Mouse (Mus musculus): Measurements from ENCODE around the gene Wdr35.

Gene Wdr35

GRCm38 (mm10) chr12:9046674-9047073, 73.0 kb downstream of the Wdr35 start:
- no peak for DNase-seq (ENCODE audit: inconsistent age in 2 of 2, low spot score in 1 of 2)

- DNase-seq (ENCODE audit: inconsistent age in 2 of 2, low spot score in 1 of 2): no peak
Observed at GRCm38 (mm10) chr12:9048090-9048489, 74.4 kb downstream of the Wdr35 start.

DNA sequence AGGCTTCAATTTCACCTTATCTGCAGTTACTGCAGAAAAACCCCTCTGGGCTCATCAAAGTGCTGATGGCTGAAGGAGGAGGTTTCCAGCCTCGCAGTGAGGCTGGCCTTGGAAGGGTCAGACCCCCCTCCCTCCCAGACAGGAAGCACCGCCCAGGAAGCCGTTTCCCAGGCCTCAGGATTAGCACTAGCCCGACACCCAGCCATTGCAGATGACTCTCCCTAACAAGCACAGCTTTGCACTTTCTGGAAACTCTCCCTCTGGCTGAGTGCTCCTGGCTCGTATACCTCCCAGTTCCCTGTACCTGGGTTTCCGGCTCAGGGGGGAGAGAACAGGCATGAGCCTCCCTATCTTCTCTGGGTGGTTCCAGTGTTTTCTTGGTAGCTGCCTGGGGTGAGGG, 77.1 kb downstream of the Wdr35 start:
- no peak for DNase-seq (ENCODE audit: inconsistent age in 2 of 2, low spot score in 1 of 2)

DNA sequence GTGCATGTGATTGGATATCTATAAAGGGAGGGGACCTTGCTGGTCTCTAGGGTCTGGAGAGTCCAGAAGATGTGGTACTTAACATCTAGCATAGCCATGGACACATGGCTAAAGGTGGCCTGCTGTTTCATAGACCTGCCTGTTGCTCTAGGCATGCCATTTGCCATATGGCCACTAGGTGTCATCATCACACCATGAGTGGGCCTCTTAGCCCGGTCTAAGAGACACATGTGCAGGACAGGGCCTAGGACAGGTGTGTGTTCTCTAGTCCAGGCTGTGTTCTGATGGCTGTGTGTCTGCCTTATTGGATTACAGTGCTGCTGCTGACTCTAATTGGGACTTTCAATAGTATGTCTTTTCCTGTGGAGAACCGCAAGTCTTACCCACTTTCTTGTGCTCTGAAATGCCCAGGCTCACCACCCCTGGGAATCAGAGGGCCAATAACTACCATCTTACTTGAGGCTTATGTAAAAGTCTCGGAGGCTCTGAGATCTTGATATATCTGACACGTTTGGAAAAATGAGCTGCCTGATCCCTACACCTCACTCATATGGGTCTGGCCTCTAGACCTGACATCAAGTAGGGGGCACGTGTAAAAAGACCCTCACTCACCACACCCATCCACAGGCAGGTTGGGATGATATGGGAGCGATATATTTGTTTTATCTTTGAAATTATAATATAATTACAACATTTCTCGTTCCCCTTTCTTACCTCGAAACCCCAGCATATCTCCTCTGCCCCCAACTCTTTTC, 78.6 kb downstream of the Wdr35 start:
- DNase-seq (ENCODE audit: inconsistent age in 2 of 2, low spot score in 1 of 2): peak; percentile 77 to 93

DNA sequence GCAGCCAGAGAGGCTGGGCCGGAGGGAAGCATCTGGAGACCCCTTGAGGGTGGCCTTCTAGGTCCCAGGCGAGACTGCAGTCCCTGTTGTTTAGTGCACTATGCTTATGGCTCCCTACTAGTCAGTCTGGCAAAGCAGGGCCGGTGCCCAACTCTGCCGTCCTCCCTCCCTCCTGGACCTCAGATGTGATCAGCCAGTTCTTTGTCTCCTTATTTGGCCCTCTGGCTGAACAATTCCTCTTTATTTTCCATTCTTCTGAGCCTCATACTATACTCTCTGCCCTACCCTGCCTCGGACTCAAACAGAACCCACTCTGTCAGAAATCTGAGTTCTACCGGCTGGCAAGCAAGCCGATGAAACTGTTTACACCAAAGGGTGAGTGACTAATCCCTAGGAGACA, 79.7 kb downstream of the Wdr35 start:
- no peak for DNase-seq (ENCODE audit: inconsistent age in 2 of 2, low spot score in 1 of 2)

DNA sequence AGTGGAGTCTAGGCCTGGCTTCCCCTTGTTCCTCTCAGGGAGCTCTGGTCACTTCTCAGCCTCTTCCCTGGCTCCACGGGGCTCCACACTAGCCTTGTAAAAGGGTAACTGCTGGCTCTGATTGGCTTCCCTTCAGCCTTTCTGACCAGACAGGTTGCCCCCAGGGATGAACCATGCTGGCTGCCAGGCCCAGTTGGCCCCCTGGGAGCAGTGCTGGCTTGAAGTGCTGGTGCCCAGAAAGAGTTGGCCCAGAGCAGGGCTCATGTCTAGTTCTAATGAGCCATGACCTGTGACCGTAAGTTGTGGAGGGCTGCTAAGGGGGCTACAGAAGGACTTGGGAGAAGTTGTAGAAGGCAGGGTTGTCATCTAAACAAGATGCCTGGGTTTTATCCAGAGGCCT, 80.3 kb downstream of the Wdr35 start:
- DNase-seq (ENCODE audit: inconsistent age in 2 of 2, low spot score in 1 of 2): peak in 1 of 2 experiments; percentile 38

GRCm38 (mm10) chr12:9055269-9055668, 81.6 kb downstream of the Wdr35 start:
- DNase-seq (ENCODE audit: inconsistent age in 2 of 2, low spot score in 1 of 2): no peak

DNA sequence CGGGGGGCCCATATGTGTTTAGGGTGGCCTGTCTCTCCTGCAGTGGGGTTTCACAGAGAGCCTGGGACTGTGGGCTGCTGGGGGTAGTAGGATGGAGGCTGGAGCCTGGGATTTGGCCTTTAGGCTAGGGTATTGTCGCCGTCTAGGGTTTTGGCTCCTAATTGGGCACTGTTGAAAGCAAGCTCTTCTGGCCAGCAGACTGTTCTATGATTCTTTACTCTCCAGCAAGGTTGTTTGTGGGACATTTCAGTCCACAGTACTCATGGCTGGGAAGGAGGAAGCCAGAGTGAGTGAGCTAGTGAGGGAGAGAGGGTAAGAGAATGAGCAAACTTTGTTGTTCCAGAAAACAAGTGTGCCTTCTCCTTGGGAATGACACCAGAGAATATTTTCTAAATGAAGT, 85.8 kb downstream of the Wdr35 start:
- DNase-seq (ENCODE audit: inconsistent age in 2 of 2, low spot score in 1 of 2): no peak

DNA sequence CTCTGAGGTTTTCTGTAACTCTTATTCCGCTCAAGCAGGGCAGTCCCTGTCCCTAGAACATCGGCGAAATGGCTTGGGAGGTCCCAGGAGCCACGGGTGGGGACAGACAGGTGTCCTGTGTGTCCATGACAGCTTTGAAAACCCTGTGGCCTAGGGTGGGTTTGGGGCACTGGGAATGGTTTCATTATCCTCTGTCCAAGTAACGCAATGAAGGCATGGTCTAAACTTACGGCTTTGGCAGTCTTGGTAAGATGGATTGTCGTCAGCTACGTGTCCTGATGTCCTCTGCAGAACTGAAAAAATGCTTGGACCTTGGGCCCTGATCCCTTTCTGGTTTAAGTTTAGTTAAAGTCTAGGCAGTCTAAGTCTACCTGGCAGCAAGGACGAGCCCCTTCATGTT, 86.3 kb downstream of the Wdr35 start:
- DNase-seq (ENCODE audit: inconsistent age in 2 of 2, low spot score in 1 of 2): no peak

DNA sequence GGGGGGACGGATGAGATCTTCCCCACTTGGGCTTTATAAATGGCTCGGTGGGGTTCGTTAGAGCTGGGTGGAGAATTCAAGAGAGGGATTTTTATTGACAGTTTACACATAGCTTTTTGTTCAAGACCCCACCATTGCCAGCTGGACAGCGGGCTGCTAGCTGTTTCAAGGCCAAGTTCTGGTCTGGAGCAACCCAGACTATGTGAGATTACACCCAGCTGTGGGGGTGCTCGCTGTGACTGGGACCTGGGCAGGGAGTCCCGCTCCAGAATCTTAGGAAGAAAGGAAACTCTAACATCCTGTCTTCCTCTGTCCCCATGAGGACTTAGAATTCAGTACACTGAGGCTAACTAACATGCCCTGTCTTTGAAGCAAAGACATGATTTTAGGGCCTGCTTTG, 89.9 kb downstream of the Wdr35 start:
- no peak for DNase-seq (ENCODE audit: inconsistent age in 2 of 2, low spot score in 1 of 2)

DNA sequence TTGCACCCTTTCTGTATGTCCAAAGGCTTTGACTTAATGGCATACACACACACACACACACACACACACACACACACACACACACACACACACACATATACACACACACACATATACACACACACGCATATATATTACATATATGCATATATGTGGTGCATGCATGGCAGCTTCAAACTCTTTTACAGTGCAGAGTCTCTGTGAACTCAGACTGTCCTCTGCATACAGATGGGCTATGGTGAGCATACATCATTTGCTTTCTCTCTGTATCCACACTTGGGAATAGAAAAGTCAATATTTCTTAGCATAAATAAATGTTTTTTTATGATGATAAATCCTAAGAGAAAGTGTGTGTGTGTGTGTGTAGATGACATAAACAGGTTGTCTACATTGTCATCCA, 97.4 kb downstream of the Wdr35 start:
- DNase-seq (ENCODE audit: inconsistent age in 2 of 2, low spot score in 1 of 2): no peak

DNA sequence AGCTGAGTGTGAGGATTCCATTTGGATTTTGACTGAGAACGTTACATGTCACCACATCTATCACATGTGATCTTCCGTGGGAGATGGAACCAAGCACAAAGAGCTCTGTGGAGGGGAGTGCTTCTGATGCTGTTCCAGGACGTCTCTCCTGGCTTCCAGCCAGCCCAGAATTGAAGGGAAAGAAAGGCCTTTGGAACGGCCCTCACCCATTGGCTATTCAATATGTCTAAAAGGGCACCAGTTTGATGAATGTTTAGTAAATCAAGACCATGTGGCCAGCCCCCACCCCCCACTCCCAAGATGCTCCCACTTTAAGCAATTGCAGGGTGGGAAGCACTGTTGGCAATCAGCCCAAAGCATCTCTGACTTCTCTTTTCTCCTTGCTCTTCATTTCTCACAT, 97.8 kb downstream of the Wdr35 start:
- DNase-seq (ENCODE audit: inconsistent age in 2 of 2, low spot score in 1 of 2): no peak

- DNase-seq (ENCODE audit: inconsistent age in 2 of 2, low spot score in 1 of 2): no peak
Observed at GRCm38 (mm10) chr12:9077554-9078125, 103.9 kb downstream of the Wdr35 start.

Data from adrenal gland, adult (tissue).